Mouse (Mus musculus): Measurements from ENCODE around the gene Zfp949.

GRCm38 (mm10) chr9:88529979-88530580 is 17.7 kb upstream of the Zfp949 start:
- TF ChIP-seq POLR2A (IDR thresholded peaks at IDR 0.05; ENCODE audit: borderline replicate concordance, extremely low read depth, insufficient read depth, insufficient read length, poor library complexity, severe bottlenecking), result no peak
- no peak for TF ChIP-seq CTCF (IDR thresholded peaks at IDR 0.05; ENCODE audit: borderline replicate concordance, extremely low read depth, insufficient read depth, insufficient read length)

Data from brain, embryonic 14.5 days (tissue).